Mouse (Mus musculus): ENCODE results near the gene Psme1.

- TF ChIP-seq CTCF (IDR thresholded peaks at IDR 0.05; ENCODE audit: low read depth, low read length) (no peak), POLR2A (IDR thresholded peaks at IDR 0.05; ENCODE audit: borderline replicate concordance, low read depth, low read length) (no peak)
Observed at GRCm38 (mm10) chr14:55617822-55618221, 39.9 kb downstream of the Psme1 start, which contains the start of gene Rec8.

All from bone marrow macrophage, adult 2 months (primary cell).